Mouse (Mus musculus): Measurements from ENCODE around the gene Abca3.
"Not testable (repeated sequence)": the region's sequence is repeated elsewhere in the genome, so short reads cannot be mapped to it uniquely, and the experiment has no call there.

- TF ChIP-seq CTCF (IDR thresholded peaks at IDR 0.05; ENCODE audit: control insufficient read depth, insufficient read depth, insufficient replicate concordance, low read depth, low read length); POLR2A (IDR thresholded peaks at IDR 0.05; ENCODE audit: control insufficient read depth, low read depth, low read length): not testable (repeated sequence)
These were observed 103.9 kb downstream of the Abca3 start for GRCm38 (mm10) chr17:24455523-24456206.

Data from testis, adult 2 months (tissue).